Mouse (Mus musculus) adrenal gland, postnatal 36 days (tissue): ENCODE data around the gene Spg11. TPM values are rescaled to one million over a fixed set of nuclear protein-coding genes. Genes with fewer than 3 reads are reported as not detected.
A peak's percentile ranks its signal among the peaks of the same experiment; 100 is the strongest.
"Not testable (repeated sequence)": the region's sequence is repeated elsewhere in the genome, so short reads cannot be mapped to it uniquely, and the experiment has no call there.

Source experiments
- DNase-seq, 2 experiments: peaks; one replicate each; pipeline ENCODE4 v3.0.0; 2021; ENCODE audit warnings: mixed read lengths in 1 of 2
- microRNA-seq: library from miRNA; unstranded; fragments of <30 nt; microRNA quantifications from one replicate; pipeline ENCODE4 v1.2.0, GENCODE M21; 2021
- total RNA-seq, 2 experiments: library from RNA; stranded (reverse); gene quantifications; 2 replicates each; pipeline ENCODE4 v1.2.3; 2021

Gene Spg11
- total RNA-seq, 2 experiments from 2014 or later, result 18.4 to 20.5 TPM

DNA sequence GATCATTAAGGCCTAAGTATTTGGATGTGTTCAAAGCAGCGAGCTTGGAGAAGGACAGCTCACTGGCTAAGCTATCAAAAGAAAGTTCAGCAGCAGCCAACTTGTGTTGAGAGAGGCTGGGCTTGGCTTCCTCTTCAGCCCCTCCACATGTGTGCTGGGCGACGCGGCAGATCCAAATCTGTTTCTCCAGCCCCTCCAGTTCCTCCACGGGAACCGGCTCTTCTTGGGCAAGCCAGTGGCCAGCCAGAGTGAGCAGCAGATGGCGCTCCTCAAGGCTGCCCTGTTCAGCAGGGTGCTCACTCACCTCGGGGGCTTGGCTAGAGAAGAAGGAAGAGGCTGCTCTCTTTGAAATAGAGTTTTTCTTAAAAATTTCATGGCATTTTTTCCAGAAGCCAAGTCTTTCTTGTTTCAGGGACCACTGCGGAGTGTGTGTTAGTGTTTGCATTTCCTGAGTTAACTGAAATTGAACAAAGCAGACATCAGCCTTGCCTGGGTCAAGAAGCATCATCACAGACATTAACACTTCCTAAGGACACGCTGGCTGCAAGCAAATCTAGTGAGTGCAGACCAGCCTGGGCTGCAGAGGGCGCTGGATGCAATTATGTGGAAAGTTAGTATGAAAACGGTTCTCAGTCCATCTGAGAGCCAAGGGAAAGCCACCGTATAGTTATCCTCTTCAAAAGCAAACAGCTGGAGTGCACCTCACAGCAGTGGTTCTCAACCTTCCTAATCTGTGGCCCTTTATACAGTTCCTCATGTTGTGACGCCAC lies 52.8 kb downstream of the Spg11 start:
- DNase-seq, result peak; percentile 36 to 44

GRCm38 (mm10) chr2:122059365-122060115 lies 58.6 kb downstream of the Spg11 start:
- no peak for DNase-seq

- DNase-seq, result no peak
Measured at GRCm38 (mm10) chr2:122043926-122044325, 74.3 kb downstream of the Spg11 start.

DNA sequence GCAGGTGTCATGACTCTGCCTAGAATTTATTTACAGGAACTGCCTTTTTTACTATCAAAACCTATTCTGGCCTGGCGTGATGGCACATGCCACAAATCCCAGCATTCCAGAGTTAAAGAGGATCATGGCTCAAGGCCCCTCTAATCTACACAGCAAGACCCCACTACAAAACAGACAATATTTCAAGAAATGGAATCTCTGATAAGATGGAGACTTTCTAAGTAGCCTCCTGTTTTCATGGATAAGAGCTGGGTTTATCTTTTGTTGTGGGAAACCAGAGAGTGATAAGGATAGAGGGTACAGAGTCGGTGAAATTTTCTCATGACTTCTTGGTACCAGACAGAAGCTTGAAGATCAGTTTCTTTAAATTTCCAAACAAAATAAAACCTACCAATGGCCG lies 82.1 kb downstream of the Spg11 start:
- no peak for DNase-seq

GRCm38 (mm10) chr2:122031970-122032369 lies 86.2 kb downstream of the Spg11 start:
- no peak for DNase-seq

DNA sequence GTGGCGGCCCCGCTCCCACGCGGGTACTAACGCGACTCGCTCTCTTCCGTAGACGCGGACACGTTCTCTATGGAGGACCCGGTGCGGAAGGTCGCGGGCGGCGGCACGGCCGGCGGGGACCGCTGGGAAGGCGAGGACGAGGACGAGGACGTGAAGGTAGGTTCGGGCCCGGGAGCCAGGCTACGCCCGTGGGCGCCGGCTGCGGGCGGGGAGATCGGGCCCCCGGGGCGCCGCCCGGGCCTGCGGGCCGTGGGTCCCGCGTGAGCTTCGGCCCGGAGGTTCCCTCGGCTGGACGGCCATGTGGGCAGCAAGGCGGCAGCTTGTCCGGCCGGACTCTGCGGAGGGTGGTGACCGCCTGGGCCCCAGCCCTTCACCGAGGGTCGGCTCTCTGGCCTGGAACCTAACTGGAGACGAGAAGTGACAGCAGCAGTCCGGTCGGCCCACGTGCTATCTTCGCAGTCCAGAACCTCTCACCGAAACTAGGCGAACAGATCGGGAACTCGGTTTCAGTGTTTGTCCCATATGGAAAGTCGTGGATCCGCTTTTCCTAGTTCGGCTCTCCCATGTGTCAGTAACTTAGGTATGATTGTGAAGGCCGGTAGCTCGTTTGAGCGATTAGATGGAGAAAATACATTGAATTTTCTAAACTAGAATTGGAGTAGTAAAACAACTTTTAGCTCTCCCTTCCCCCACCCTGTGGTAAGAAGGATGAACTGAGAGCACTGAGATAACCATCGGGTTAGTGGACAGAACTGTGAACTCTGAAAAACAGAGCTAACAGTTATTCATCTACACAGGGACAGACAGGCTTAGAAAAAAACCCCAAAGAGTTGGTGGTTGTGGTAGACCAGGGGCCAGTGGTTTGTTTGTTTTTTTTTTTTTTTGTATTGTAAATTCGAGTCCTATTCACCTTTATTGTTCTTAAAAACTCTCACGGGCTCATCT lies 89.2 kb downstream of the Spg11 start:
- peak; percentile 54 to 70 for DNase-seq

GRCm38 (mm10) chr2:122027862-122028755 lies 90.1 kb downstream of the Spg11 start, which contains the start of gene Eif3j1:
Eif3j1 (plus strand) TSS chr2:122028546.
- DNase-seq, result peak; percentile 92 to 94

GRCm38 (mm10) chr2:122027091-122027490 lies 91.1 kb downstream of the Spg11 start:
- not testable (repeated sequence) for DNase-seq

- DNase-seq, result no peak
Measured at GRCm38 (mm10) chr2:122022284-122022683, 95.9 kb downstream of the Spg11 start.

DNA sequence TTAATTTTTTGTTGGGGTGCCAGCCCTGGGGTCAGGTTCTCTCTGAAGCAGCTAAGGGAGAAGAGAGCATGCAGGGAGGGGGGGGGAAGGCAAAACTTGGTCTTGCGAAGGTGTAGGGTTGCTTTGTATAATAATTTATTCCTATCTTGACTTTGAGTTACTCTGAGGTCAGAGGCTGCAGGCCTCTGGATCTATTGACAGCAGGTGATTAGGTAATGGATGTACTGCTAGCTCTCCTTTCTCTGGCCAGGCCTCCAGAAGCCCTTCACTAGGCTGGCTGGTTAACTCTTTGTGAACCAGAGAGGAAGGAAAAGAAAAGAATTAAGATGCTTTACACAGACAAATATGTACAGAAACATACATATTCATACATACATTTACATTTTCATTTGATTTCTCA lies 99.5 kb downstream of the Spg11 start:
- no peak for DNase-seq

DNA sequence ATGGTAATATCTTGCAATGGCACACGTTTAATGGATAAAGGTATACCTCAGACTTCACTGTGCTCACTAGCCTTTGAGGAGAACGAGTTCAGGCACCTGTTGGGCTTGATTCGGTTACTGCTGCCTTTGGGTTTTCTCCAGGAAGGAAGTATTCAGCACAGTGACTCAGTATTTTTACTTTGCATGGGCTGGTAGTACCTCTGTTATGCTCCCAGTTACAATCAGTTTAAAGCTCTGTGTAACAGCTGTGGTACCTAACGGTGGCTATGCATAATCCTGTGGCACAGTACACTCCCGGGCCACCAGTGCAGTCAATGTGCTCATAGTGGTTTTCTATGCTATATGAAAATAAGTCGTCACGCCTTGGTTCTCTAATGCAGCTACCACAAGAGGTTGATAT lies 106.7 kb downstream of the Spg11 start:
- no peak for DNase-seq

GRCm38 (mm10) chr2:122008832-122009231 lies 109.4 kb downstream of the Spg11 start:
- no peak for DNase-seq

Small RNAs within 50 kb of the gene (microRNA-seq; reads per million reads assigned to microRNA genes)
- gene Gm47314, result not detected

Other genes starting within 250 kb of the Spg11 start
- 10 to 100 TPM; 26.4 to 29.4 TPM for gene Ctdspl2, start 162.4 kb downstream of the Spg11 start, total RNA-seq
- not detected for gene Mageb3, start 162.3 kb downstream of the Spg11 start, total RNA-seq
- gene Eif3j1, start 89.8 kb downstream of the Spg11 start, total RNA-seq, result 10 to 100 TPM; 20.6 to 22.3 TPM
- gene B2m, start 29.3 kb upstream of the Spg11 start, total RNA-seq, result 100 to 1,000 TPM; 632 to 981 TPM
- gene Trim69, start 42.3 kb upstream of the Spg11 start, total RNA-seq, result under 1 TPM; 0.16 to 0.17 TPM
- not detected for gene Patl2, start 67.8 kb upstream of the Spg11 start, total RNA-seq
- gene Terb2, start 67.9 kb upstream of the Spg11 start, total RNA-seq, result not detected
- 10 to 100 TPM; 75.8 to 96.2 TPM for gene Sord, start 116.4 kb upstream of the Spg11 start, total RNA-seq
- gene Duox2, start 180.1 kb upstream of the Spg11 start, total RNA-seq, result under 1 TPM in 1 of 2 experiments, not detected in 1; 0.13 TPM
- not detected for gene Duoxa2, start 180.5 kb upstream of the Spg11 start, total RNA-seq
- not detected for gene Duoxa1, start 195.3 kb upstream of the Spg11 start, total RNA-seq
- gene Duox1, start 197.3 kb upstream of the Spg11 start, total RNA-seq, result under 1 TPM; 0.10 to 0.13 TPM